Mouse (Mus musculus) left cerebral cortex, adult 9 months (tissue): Measurements from ENCODE around the gene Crip3.

ENCODE experiments used
- DNase-seq, 2 experiments: peaks; one replicate each; pipeline ENCODE4 v3.0.0; 2022; ENCODE audit warnings: low spot score in 2 of 2

Gene Crip3

GRCm38 (mm10) chr17:46428761-46429414 lies at the start of gene Crip3:
Gene Crip3 (plus strand): TSS chr17:46428926.
- no peak for DNase-seq

GRCm38 (mm10) chr17:46383294-46384060 lies 45.2 kb upstream of the Crip3 start, which contains the start of gene Zfp318:
Gene Zfp318 (plus strand): TSS chr17:46383731.
- DNase-seq = peak; percentile 91 to 97

- DNase-seq = peak in 1 of 2 experiments; percentile 11
Measured at GRCm38 (mm10) chr17:46384061-46384801, 44.5 kb upstream of the Crip3 start.

GRCm38 (mm10) chr17:46388200-46388599 lies 40.5 kb upstream of the Crip3 start:
- no peak for DNase-seq

GRCm38 (mm10) chr17:46393012-46393411 lies 35.7 kb upstream of the Crip3 start:
- peak in 1 of 2 experiments; percentile 46 for DNase-seq

GRCm38 (mm10) chr17:46394631-46395030 lies 34.1 kb upstream of the Crip3 start:
- DNase-seq = peak in 1 of 2 experiments; percentile 6

- no peak for DNase-seq
Measured at GRCm38 (mm10) chr17:46408478-46408877, 20.2 kb upstream of the Crip3 start.

GRCm38 (mm10) chr17:46418628-46419027 lies 10.1 kb upstream of the Crip3 start:
- DNase-seq = no peak

GRCm38 (mm10) chr17:46419717-46420116 lies 9.0 kb upstream of the Crip3 start:
- DNase-seq = no peak

- no peak for DNase-seq
Measured at GRCm38 (mm10) chr17:46426496-46426895, 2.2 kb upstream of the Crip3 start.

GRCm38 (mm10) chr17:46433627-46434026 lies 4.9 kb downstream of the Crip3 start:
- DNase-seq = no peak

GRCm38 (mm10) chr17:46436672-46437366 lies 8.1 kb downstream of the Crip3 start:
- DNase-seq = no peak

- DNase-seq = no peak
Measured at GRCm38 (mm10) chr17:46438298-46438873, 9.7 kb downstream of the Crip3 start, which contains the start of gene Slc22a7. Gene Slc22a7 (minus strand): TSS chr17:46438457.

GRCm38 (mm10) chr17:46439176-46439575 lies 10.4 kb downstream of the Crip3 start:
- no peak for DNase-seq

GRCm38 (mm10) chr17:46444839-46445579 lies 16.3 kb downstream of the Crip3 start:
- no peak for DNase-seq

GRCm38 (mm10) chr17:46446264-46446663 lies 17.5 kb downstream of the Crip3 start:
- no peak for DNase-seq

- no peak for DNase-seq
Measured at GRCm38 (mm10) chr17:46452683-46453082, 24.0 kb downstream of the Crip3 start.

- DNase-seq = no peak
Measured at GRCm38 (mm10) chr17:46453302-46453948, 24.7 kb downstream of the Crip3 start.

GRCm38 (mm10) chr17:46453970-46454411 lies 25.3 kb downstream of the Crip3 start:
- DNase-seq = no peak

- no peak for DNase-seq
Measured at GRCm38 (mm10) chr17:46454539-46454938, 25.8 kb downstream of the Crip3 start.
